Mouse (Mus musculus) v-Abl transformed pro-B cells (cell line): ENCODE results near the gene Prkch.

ENCODE experiments used
- in situ Hi-C, 2 experiments: fragments of 400-800 bp; cut with MboI; formaldehyde crosslinking; loops; one replicate each; pipeline ENCODE4 v1.15.1; 2025; ENCODE audit not compliant: unreplicated experiment in 2 of 2

Prkch gene

DNA sequence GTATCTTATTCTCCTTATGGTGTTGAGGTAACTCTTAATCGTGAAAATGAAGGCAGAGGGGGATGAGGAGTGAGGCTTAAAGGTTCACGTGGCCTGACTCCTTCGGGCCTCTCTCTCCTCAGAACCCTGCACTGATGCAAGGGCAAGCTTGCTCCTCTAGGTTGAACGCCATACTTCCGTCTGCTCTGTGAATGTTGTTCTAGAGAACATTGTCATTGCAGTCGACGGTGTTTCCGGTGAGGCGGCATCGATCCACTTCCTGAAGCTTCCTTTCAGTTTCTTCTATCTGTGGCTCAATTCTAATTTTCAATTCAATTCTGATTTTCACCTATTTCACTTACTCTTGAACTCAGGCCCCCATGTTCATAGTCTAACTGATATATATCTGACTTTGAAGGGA is 139.3 kb downstream of the Prkch start:
- in situ Hi-C loops: loop anchor here in 1 of 2 experiments (25.0 kb wide), 2 partner anchors 962 to 1637 kb away; partner anchors contain the start of genes Jkamp, L3hypdh and Ppm1a

DNA sequence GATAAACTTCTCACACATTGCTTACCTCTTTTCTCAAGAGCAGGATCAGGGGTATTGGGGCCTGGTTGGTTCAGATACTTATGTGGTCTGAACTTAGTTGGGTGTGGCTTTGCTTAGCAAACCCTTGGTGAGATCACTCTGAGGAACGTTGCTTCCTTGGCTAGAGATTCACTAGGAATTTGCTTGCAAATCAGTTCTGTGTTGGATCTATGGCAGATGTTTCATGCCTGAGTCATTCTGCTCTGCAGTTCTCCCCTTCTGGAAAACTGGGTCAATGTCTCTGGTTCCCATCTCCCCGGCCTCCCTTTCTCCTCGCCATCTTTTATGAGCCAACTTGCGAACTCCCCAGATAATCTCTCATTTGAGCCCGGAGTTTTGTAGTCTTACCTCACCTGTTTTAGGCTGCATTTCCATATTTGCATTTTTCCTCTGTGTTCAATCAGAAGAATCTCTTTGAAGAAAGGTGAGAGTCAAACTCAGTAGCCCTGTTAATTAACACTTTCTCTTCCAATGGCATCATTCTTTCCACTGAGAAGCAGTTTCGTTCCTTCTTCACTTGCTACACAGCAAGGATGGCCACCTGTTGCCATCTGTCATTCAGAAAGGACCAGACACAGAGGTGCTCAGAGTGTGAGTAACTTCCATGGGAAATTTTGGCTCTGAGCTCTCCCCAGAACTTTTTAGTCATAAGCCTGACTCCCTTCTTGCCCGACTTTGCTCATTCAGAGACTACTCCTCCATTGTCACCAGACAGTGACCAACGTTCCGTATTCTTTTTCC is 141.4 kb downstream of the Prkch start:
- in situ Hi-C loops: no loop called here

DNA sequence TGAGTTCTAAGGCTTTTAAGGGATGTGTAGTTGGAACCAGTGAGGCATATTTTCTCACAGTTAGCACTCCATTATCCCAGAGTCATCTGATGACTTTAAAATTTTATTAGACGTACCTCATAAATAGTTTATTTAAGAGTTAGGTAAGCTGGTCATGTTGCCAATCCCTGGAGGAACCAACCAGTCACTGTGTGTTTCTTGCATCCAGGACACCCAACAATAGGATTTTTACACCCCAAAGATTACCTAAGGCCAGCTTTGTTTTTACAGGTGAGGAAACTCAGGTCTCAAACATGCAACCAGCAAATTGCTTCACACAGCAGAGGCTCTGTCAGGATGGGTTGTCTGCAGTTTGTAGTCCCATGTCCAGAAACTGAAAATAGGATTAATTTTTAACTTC is 142.4 kb downstream of the Prkch start:
- in situ Hi-C loops: no loop called here

DNA sequence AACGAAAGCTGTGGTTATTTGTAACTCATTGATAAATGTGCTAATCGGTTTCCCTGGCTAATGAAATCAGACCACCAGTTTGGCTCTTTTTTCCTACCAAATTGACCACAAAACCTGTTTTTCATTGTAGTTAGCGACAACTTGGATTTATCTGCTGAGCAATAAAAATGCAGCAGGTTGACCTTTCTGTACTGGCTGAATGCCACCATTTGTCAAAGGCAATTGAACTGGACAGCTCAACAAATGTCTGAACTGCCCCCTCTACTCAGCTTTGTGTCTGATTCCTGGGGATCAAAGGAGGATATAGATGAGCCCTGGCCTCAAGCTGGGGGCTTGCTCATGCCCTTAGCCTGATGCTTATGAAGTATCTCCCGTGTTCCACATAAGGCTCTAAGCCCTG is 146.0 kb downstream of the Prkch start:
- in situ Hi-C loops: no loop called here

DNA sequence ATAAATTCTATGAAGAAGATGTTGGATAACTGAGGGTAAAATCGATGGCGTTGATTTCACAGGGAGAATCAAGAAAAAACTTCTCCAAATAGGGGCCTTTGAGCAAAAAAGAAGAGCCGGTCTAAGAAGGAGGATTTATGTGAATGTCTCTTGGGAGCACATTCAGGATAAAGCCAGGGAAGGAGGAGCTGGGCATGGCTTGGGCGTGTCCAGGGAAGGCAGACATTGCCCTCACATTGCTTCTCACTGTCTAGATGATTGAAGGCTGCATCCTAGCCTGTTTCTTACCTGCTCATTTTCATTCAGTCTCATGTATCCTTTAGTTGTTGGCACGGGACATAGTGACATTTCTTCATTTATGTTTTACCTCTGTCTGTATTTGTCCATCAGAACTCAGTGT is 146.5 kb downstream of the Prkch start:
- in situ Hi-C loops: no loop called here

DNA sequence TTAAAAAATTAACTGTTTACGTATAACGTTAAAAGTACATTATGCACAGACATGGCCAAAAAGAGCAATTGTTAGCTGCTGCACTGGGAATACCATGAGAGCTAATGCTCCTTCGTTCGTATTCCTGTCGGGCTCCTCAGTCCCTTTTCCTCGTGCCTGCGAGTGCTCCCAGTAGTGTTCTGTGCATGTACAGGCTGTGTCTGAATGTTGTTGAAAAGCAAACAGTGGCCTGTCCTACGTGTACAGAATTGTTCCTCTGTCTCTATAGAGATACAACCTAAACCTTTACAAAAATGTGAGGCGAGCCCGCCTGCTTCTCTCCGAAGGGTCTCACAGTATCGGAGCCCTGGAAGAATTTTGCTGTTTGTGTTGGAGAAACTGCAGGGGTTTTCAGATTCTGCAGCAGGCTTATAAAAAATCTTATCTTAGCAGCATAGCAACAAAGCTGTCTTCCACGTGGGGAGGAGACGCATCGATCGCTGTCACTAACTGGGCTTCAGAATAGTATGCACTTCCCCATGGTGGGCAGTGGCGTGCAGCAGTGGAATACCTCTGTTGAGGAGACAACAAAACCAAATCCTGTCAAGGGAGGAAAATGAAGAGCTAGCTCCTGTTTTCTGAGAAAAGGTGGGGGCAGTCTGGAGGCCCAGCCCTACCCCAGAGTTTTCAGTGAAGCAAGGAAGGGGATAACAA is 147.4 kb downstream of the Prkch start:
- in situ Hi-C loops: no loop called here

DNA sequence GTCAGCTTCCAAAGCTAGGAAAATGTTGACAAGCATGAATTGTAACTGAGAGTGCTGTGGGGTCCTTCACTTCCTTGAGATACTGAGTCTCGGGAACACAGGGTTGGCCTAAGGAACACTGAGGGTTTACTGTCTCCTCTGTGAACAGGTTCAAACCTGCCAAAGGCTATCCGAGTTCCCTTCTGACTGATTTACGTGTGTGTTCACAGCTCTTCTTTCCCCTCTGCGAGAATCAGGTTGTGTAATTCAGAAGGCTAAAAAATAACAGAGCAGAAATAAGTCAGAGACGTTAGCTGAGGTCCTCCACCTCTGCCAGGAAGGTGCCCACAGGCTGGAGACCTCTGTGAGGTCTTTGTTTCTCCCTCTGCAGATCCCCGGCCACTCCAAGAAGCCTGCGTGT is 148.3 kb downstream of the Prkch start:
- in situ Hi-C loops: no loop called here

DNA sequence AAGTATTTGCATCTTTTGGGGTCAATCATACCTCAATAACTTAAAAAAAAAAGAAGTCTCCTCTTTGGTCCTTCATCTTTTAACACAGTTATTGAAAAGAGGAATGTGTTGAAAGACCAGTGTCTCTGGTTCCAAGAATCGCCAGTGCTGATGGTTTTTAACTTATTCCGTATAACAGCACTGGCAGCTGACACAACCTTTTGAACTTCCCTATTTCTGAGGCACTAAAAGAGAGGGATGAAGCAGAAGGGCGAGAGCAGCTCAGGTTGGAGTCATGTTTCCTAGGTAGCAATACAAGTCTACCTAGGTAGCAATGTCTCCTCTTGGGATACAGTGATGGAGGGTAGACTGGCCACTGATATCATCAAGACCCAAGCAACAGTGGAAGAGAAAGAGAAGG is 152.3 kb downstream of the Prkch start:
- in situ Hi-C loops: no loop called here

DNA sequence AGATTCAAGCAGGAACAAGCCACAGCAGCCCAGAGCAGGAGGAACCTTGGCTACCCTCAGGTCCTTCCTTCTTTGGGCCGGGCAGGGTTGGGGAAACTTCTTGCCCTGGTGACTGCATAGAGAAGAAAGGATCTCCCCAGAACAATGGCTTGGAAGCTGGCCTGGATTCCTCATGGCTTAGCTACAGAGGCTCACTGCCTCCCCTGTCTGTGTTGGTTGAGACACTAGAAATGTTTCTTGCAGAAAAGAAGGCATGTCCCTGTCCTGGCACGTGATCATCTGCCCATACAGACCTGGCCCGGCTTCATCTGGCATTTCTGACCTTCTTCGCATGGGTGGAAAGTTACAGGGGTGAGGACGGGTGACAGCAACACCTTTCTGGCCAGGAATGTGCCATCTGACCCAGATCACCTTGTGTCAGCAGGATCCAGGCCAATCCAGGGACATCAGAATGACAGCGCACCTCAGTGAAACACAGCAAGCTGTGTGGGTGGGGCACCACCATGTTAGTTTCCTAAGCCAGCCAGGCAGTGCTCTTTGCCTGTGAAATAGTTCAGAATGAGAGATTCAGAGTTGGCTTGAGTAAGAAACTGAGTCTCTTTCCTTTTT is 155.1 kb downstream of the Prkch start:
- in situ Hi-C loops: no loop called here

DNA sequence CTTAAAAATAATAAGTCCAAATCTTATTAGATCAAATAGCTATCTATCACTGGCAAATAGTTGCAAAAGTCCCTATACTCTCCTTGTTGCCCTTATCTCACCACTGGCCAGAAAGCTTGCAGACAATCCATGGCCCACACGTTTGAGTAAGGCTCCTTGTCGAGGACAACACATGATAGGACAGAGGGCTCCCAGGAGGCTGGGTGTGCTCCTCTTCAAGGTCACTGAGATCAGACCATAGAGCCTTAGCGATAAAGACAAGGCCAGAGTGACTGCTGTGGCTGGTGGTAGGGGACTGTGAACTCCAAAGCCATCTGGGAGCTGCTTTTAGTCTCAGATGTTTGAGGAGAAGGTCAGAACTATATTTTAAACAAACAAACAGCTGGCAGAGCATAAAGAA is 158.0 kb downstream of the Prkch start:
- in situ Hi-C loops: no loop called here

DNA sequence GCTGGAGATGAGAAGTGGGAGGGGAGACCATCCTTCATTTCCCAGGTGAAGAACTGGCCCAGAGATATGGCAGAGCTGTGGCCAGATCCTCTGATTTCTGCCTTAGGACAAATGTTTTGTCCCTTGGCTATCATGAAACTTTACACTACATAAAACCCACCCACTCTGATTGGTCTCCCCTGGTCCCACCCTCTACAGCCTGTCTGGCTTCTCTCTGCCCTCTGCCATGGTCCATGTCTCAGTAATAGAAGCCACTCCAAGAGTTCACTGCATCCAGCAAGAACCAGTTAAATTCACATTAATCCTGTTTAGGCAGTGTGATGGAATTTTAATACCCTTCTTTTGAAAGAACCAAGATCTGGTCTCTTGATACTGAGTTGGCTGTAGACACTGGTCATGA is 158.5 kb downstream of the Prkch start:
- in situ Hi-C loops: no loop called here

DNA sequence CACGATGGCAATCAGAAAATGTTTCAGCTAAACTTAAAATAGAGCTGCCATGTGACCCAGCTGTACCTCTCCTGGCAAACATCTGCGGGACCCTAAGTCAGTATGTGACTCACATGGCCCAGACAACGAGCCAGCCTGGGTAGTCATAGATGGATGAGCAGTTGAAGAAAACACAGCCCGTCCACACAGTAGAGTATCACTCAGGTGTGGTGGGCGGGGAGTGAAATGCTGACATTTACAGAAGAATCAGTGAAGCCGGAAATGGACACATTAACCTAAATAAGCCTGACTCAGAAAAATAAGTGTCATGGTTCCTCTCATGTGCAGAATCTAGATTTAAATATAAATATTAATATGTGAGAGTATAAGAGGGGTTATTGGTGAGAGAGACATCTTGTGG is 161.5 kb downstream of the Prkch start:
- in situ Hi-C loops: no loop called here

DNA sequence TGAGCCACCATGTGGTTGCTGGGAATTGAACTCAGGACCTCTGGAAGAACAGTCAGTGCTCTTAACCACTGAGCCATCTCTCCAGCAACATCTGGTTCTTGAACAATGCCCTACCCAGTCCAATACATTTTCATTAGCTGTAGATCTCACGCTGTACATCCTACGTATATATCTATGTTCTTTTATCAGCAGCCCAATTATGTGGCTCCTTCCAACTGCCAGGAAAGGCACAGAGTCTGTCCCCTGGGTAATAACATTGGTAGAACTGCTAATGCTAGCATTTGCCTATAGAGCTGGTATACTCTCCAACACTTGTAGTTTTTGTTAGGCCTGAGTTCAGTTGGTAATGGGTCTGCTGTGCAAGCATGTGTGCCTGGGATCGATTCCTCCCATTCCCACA is 163.8 kb downstream of the Prkch start:
- in situ Hi-C loops: no loop called here

DNA sequence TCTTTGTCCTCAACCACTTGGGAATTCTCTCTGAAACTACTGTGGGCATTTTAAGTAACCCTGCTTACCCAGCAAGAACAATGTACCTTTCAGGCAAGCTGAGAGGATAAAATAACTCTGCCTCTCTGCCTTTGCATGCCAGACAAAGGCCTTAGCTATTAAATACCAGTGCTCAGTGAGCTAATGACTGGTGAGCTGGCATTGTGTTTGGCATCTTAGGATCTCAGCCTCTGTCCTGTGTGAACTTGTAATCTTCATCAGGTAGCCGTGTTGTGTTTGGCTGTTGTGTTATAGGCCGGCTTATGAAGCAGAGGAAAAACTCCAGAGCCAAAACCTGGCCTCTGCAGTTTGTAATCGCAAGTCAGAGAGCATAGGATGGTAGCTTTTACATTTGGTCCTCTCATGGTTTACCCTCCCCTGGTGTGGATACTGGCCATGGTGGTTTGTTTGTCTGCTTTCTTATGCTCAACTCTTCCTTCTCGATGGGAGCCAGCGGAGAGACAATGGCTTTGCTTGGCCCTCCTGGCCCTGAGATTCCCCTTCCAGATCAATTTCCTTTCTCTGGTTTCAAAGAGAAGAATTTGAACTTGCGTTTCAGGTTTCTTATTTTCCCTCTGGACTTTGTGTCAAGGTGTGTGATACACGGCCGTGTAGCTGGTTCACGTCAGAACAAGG is 170.0 kb downstream of the Prkch start:
- in situ Hi-C loops: no loop called here

DNA sequence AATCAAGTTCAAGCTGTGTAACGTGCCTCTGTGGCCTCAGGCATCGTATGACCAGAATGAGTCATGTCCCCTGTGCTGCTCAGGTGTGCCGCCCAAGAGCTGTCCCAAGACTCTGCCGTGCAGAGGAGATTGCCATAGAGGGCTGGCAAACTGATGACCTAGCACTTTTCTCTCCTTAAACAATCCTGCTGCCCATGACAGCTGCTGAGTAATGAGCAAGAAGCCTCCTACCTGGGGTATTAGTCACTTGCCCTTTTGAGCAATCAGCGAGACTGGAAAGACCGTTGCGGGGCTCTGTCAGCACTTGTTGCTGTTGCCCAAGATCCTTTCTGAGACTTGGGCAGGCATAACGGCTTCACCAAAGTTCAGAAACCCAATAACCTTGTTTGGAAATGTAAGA is 171.1 kb downstream of the Prkch start:
- in situ Hi-C loops: no loop called here

DNA sequence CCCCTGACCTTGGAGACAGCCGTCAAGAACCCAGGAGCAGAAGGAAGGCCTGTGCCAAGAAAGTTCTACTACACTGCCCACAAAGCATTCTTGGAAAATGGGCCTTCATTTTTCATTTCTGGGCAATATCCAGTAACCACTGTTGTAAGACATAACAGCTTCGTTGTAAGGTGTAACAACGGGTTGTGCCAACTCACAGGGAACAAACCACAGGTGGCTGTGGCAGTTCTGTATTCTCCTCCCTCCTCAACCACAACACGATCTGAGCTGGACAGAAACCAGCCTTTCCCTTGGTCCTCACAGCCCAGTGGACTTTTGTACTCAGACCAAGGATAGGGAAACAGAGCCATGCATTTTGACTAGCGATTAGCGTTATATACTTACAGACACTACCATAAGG is 171.9 kb downstream of the Prkch start:
- in situ Hi-C loops: no loop called here

DNA sequence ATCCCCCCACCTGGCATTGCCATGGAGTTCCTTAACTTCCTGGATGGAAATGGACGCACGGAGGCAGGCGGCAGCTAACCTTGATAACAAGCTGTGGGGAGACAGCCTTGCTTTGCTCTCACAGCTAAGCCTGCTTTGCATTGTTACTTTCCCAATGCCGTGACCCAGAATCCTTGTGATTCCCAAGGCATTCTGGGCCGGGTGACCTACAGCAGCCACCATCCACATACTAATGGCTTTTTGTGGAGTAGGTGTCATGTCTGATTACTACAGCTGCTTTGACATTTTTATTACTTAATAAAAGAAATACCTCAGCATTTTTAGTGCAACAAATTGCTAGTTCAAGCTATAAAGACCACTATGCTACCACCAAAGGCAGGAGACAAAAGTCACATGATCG is 177.4 kb downstream of the Prkch start:
- in situ Hi-C loops: no loop called here

DNA sequence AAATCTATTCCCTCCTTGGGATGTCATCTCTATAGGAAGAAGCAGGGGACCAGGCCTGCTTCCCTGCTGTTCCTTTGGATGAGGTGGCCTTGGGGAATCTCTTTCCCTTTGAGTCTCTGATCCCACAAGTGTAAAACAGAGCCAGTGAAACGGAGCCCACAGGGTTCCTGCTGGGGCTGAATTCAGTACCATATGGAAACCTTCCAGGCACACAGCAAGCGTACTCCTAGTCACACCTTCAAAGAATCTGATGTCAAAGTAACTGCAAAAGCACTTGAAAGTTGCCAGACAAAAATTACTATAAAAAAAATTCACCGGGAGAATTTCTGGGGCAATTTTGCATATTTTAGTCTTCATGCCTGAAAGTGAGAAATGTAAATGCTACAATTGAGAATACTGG is 178.2 kb downstream of the Prkch start:
- in situ Hi-C loops: no loop called here

DNA sequence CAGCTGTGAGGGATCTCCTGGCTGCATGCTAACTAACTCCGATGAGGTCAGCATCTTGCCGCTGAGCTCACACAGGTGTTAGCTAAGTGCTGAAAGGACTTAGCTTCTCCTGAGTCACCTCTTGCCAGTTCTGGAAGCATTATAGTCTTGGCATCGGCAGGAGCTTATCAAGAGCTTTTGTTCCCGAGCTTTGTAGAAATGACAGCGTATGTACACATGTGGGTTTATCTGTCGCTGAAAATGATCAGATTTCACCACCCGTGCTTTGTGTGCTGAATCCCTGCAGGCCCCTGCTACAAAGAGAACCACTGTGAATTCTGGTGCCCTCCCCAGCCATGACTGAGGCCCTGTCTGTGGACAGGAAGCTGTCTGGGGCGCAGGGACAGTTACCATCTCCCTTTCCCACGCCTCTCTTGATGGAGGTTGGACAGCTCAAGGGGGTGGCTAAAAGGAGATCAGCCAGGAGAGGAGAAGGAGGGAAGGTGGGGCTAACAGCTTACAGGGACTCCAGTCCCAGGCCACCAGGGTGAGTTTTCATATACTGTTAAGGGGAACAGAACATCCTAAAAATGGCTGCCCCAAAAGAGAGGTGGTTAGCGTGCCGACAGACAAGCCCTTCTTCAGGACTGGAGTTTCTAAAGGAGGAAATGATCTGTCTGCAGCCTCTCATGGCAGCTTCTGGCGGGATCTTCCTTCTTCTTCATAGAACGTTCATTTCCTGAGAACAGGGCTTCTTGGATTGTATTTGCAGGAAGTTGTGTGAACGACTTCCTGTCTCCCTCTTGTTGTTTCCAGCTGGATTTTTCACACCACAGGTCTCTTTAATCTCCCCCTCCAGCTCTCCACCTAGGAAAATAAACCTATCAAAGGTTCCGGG is 180.3 kb downstream of the Prkch start:
- in situ Hi-C loops: no loop called here

DNA sequence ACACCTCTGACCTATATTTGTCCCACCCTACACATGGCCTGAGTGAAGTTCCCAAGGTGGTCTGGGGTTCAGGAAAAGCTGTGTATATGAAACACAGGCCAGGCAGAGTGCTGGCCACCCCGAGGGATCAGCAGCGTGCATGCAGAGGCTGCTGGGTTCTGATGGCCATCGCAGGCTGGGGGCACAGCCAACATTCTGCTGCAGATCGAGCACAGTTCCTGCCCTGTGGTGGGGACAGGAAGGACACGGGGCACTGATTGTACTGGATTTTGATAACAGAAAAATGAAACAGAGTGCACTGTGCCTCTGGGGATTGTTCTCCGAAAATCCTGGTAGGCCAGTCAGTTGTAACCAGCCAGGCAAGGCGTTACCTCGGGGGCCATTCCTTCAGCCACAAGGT is 181.6 kb downstream of the Prkch start:
- in situ Hi-C loops: no loop called here
